Mouse (Mus musculus) embryonic facial prominence, embryonic 12.5 days (tissue): ENCODE measurements around the gene Ubqln4. TPM values are rescaled to one million over a fixed set of nuclear protein-coding genes. Genes with fewer than 3 reads are reported as not detected.
A peak's percentile ranks its signal among the peaks of the same experiment; 100 is the strongest.

ENCODE experiments used
- ATAC-seq: fragments of 200-750 bp; cut with Nextera tagmentation; 2 replicates; pipeline ENCODE4 v1.8.0; 2017; ENCODE audit not compliant: insufficient number of reproducible peaks, insufficient read depth, low FRiP score, low TSS enrichment
- H3K27ac ChIP-seq: fragments of 300-500 bp; sonication (generic); 2 replicates; pipeline ENCODE4 v1.5.1; 2016; ENCODE audit warnings: mild to moderate bottlenecking
- H3K27me3 ChIP-seq: fragments of 300-500 bp; sonication (generic); 2 replicates; pipeline ENCODE4 v1.6.1; 2016; ENCODE audit warnings: mild to moderate bottlenecking, moderate library complexity
- H3K36me3 ChIP-seq: fragments of 300-500 bp; sonication (generic); 2 replicates; pipeline ENCODE4 v1.6.1; 2016; ENCODE audit warnings: mild to moderate bottlenecking
- H3K4me1 ChIP-seq: fragments of 300-500 bp; sonication (generic); 2 replicates; pipeline ENCODE4 v1.6.1; 2016
- H3K4me2 ChIP-seq: fragments of 300-500 bp; sonication (generic); replicated peaks from 2 replicates; pipeline ENCODE4 v1.6.1; 2016; ENCODE audit warnings: mild to moderate bottlenecking, moderate library complexity
- H3K4me3 ChIP-seq: fragments of 300-500 bp; sonication (generic); 2 replicates; pipeline ENCODE4 v1.5.1; 2016; ENCODE audit warnings: mild to moderate bottlenecking
- H3K9ac ChIP-seq: fragments of 300-500 bp; sonication (generic); 2 replicates; pipeline ENCODE4 v1.6.1; 2016; ENCODE audit warnings: mild to moderate bottlenecking, moderate library complexity
- H3K9me3 ChIP-seq: fragments of 300-500 bp; sonication (generic); 2 replicates; pipeline ENCODE4 v1.6.1; 2016; ENCODE audit warnings: mild to moderate bottlenecking, moderate library complexity
- WGBS: fragments of 180-500 bp; shearing (Covaris S2); methylation state at CpG from one replicate; pipeline ENCODE4 v1.1.7; 2016; 5-methylcytosine and 5-hydroxymethylcytosine counted together
- polyA plus RNA-seq: library from polyadenylated mRNA; unstranded; fragments of >200 nt; fragmentation: Nextera tagmentation; extraction: Ambion mirVana; gene quantifications from 2 replicates; pipeline ENCODE4 v1.2.1, GENCODE M21; 2016

Gene Ubqln4
- polyA plus RNA-seq, 1 experiment from 2014 or later: 63.7 TPM

DNA sequence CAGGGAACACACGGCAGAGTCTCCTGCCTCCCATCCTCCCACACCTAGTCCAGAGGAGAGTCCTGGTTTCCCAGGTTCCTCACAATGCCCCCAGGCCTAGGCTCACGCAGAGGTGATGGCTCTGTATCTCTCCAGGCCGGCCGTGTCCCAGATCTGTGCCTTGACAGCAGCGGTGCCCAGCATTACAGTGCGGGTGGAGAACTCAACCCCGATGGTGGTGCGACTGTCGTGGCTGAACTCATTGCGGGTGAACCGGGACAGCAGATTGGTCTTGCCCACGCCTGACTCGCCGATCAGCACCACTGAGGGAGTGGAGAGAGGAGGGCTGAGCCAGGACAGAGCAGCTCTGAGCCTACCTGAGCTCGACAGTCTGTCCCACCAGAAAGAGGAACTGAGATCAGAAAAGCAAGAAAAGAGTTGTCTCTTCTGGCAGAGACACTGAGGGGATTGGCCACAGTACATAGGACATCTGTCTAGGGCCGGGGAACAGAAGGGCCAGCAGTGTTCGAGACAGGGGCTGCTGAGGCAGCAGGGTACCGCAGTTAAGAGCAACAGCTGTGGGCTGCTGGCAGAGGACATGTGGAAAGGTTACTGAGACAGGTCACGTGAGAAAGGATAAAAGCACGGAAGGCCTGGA, 8.5 kb upstream of the Ubqln4 start:
- Histone ChIP-seq H3K9ac (no peak overlapping the region), H3K27ac (no peak overlapping the region), H3K27me3 (no peaks in the 10 kb centered on the region), H3K4me3 (no peak overlapping the region), H3K9me3 (no peaks in the 10 kb centered on the region), H3K36me3 (peaks cover 13% of the 10 kb centered on the region), H3K4me2 (no peak overlapping the region), H3K4me1 (peaks cover 17% of the 10 kb centered on the region)
- 59% methylated on average over 20 of the region's 20 CpGs for WGBS
- ATAC-seq: no peak

DNA sequence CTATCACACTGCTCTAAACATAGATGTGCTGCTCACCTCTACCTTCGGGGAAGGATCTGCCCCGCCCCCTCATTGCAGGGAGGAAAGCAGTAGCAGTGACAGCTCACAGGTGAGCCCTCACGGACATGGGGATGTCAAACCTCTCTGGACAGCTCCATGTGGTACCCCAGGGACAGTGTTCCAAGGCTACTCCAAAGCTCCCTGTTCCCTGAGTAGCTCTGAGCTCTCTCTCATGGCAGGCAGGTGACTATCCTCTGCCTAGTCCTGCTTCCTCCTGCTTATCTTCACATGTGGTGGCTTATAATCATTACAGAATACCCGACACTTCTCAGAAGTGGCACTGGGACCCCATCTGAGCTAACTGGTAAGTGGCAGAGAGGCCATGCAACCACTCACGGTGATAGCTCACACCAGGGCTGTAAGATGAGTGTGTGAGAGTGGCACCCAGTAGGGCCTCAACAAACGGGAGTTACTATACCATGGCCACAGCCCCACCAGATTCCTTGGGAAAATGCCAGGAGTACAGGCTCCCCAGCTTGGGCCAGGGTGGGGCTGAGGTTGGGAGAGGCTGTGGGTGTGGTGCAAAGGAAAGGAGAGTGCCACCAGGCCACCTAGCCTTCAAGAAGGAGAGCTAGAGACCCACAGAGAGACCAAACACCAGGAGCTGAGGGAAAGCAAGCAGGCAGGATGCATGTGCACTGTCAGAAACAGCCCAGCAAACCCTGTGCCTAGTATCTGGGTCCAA, 6.7 kb upstream of the Ubqln4 start:
- ATAC-seq: no peak
- Histone ChIP-seq H3K4me3 (no peak overlapping the region), H3K27me3 (no peaks in the 10 kb centered on the region), H3K9me3 (no peaks in the 10 kb centered on the region), H3K27ac (no peak overlapping the region), H3K36me3 (no peaks in the 10 kb centered on the region), H3K9ac (no peak overlapping the region), H3K4me1 (peaks cover 11% of the 10 kb centered on the region), H3K4me2 (no peak overlapping the region)
- 78% methylated on average over 6 of the region's 6 CpGs for WGBS

- Histone ChIP-seq H3K4me3 (no peak within 1 kb of the TSS), H3K9me3 (no peaks in the 10 kb centered on the region), H3K27ac (no peak within 1 kb of the TSS), H3K4me2 (peak within 1 kb of the TSS; percentile 29), H3K9ac (no peak within 1 kb of the TSS), H3K36me3 (no peaks in the 10 kb centered on the region), H3K4me1 (peaks cover 11% of the 10 kb centered on the region), H3K27me3 (no peaks in the 10 kb centered on the region)
- 41% methylated on average over 18 of the region's 18 CpGs for WGBS
- no peak for ATAC-seq
These were observed 5.2 kb upstream of the Ubqln4 start, which contains the start of gene Rab25 for GRCm38 (mm10) chr3:88548180-88548917. Gene Rab25, minus strand, starts transcription at chr3:88548300.

DNA sequence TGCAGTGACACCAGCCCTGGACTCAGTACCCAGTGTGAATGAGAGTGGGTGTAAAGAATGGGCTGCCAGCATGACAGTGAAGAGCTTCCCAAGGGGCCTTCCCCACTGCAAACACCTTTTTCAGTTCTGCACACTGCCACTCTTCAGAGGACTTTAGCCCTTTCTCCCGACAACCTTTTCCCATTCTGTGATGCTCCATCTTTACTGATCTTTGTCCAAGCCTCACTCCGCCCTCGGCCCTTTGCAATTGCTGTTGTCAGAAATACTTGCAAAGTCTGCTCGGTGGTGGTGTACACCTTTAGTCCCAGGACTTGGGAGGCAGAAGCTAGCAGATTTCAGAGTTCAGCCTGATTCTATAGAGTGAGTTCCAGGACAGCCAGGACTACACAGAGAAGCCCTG, 2.0 kb upstream of the Ubqln4 start:
- WGBS: 87% methylated on average over 4 of the region's 4 CpGs
- H3K36me3 ChIP-seq: peaks cover 10% of the 10 kb centered on the region
- H3K4me1 ChIP-seq: peaks cover 27% of the 10 kb centered on the region
- H3K9me3 ChIP-seq: no peaks in the 10 kb centered on the region
- no peaks in the 10 kb centered on the region for H3K27me3 ChIP-seq
- no peak overlapping the region for H3K27ac ChIP-seq
- H3K9ac ChIP-seq: no peak overlapping the region; the same call in 1 of the 2 replicates
- no peak for ATAC-seq
- H3K4me2 ChIP-seq: peak overlapping the region; percentile 65
- H3K4me3 ChIP-seq: peak overlapping the region; percentile 87

DNA sequence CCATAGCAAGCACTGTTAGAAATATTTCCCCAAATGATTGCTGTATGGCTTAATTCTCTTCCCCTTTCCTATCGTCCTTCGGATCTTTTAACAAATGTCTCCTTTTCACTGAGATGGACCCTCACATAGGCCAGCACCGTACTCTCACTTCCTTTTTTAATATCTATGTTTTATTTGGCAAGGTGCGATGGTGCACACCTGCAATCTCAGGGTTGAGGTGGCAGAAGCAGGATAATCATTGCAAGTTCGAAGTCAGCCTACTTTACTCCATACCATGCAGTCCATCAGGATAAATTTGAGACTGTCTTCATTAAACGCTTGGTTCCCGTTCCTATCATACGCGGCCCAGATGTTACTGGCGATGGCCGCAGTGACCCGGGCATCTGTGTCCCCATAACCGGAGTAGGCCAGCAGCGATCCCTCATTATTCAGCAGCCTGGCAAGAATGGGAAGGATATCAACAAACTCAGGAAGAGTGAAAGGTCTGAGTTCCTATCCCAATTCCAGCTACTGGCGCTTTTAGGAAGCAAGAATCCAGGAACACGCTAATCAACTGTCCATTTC, 1.4 kb upstream of the Ubqln4 start:
- peak overlapping the region; percentile 93 for H3K9ac ChIP-seq
- H3K4me3 ChIP-seq: peak overlapping the region; percentile 87
- no peak for ATAC-seq
- peak overlapping the region; percentile 97; the same call in 1 of the 2 replicates for H3K27ac ChIP-seq
- 26% methylated on average over 16 of the region's 16 CpGs for WGBS
- no peaks in the 10 kb centered on the region for H3K9me3 ChIP-seq
- peaks cover 27% of the 10 kb centered on the region for H3K4me1 ChIP-seq
- peak overlapping the region; percentile 65 for H3K4me2 ChIP-seq
- H3K27me3 ChIP-seq: no peaks in the 10 kb centered on the region
- peaks cover 16% of the 10 kb centered on the region for H3K36me3 ChIP-seq

GRCm38 (mm10) chr3:88552676-88553524, 658 bp upstream of the Ubqln4 start, which contains the start of gene Lamtor2:
Gene Lamtor2, minus strand, starts transcription at chr3:88553074.
- Histone ChIP-seq H3K9me3 (no peaks in the 10 kb centered on the region), H3K4me1 (peaks cover 27% of the 10 kb centered on the region), H3K27ac (peak within 1 kb of the TSS; percentile 97), H3K9ac (peak within 1 kb of the TSS; percentile 93), H3K4me3 (peak within 1 kb of the TSS; percentile 87), H3K4me2 (peak within 1 kb of the TSS; percentile 65), H3K27me3 (no peaks in the 10 kb centered on the region), H3K36me3 (peaks cover 23% of the 10 kb centered on the region)
- WGBS: under 1% methylated on average over 48 of the region's 48 CpGs
- peak; percentile 93 for ATAC-seq

- H3K27me3 ChIP-seq: no peaks in the 10 kb centered on the region
- H3K4me2 ChIP-seq: peak overlapping the region; percentile 65
- WGBS: under 1% methylated on average over 41 of the region's 41 CpGs
- ATAC-seq: peak; percentile 10
- H3K9me3 ChIP-seq: no peaks in the 10 kb centered on the region
- peak overlapping the region; percentile 87 for H3K4me3 ChIP-seq
- H3K36me3 ChIP-seq: peaks cover 35% of the 10 kb centered on the region
- H3K4me1 ChIP-seq: peaks cover 27% of the 10 kb centered on the region
- peak overlapping the region; percentile 97 for H3K27ac ChIP-seq
- peak overlapping the region; percentile 93 for H3K9ac ChIP-seq
These were observed 475 bp downstream of the Ubqln4 start for GRCm38 (mm10) chr3:88553880-88554586.

DNA sequence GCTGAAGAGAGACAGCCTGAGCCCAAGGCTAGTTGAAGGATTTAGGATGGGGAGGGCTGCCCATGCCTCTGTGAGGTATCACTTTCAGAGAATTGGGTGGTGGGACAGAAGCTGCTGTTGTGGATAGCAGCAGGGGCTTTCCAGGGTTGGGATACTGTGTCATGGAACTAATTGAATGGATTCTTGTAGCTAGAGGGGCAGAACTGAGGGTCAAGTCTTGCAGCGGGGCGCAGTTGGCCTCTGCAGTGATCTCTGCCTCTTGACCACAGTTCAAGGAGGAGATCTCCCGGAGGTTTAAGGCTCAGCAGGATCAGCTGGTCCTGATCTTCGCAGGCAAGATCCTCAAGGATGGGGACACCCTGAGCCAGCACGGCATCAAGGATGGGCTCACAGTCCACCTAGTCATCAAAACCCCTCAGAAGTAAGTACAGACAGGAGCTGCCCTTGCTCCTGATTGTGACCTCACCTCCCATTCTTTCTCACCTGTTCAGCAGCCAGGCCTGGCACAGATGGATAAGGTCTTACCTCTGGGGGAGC, 1.6 kb downstream of the Ubqln4 start:
- Histone ChIP-seq H3K4me2 (peak overlapping the region; percentile 65), H3K9ac (no peak overlapping the region), H3K4me3 (no peak overlapping the region), H3K9me3 (no peaks in the 10 kb centered on the region), H3K36me3 (peaks cover 46% of the 10 kb centered on the region), H3K4me1 (peaks cover 24% of the 10 kb centered on the region), H3K27me3 (no peaks in the 10 kb centered on the region), H3K27ac (no peak overlapping the region)
- 81% methylated on average over 5 of the region's 5 CpGs for WGBS
- ATAC-seq: no peak

GRCm38 (mm10) chr3:88555731-88556130, 2.2 kb downstream of the Ubqln4 start:
- 95% methylated on average over 6 of the region's 6 CpGs for WGBS

DNA sequence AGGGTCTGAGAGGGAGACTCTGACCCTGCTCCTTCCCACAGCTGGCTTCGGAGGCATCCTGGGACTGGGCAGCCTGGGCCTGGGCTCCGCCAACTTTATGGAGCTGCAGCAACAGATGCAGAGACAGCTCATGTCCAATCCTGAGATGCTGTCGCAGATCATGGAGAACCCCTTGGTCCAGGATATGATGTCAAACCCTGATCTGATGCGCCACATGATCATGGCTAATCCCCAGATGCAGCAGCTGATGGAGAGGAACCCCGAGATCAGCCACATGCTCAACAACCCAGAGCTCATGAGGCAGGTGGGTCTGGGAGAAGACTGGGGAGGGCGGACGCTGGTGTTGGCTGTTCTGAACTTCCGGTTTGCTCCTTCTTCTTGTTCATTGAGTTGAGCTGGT, 3.1 kb downstream of the Ubqln4 start:
- Histone ChIP-seq H3K27me3 (no peaks in the 10 kb centered on the region), H3K9me3 (no peaks in the 10 kb centered on the region), H3K4me3 (no peak overlapping the region), H3K4me2 (no peak overlapping the region), H3K36me3 (peaks cover 61% of the 10 kb centered on the region), H3K4me1 (peaks cover 22% of the 10 kb centered on the region), H3K27ac (no peak overlapping the region), H3K9ac (no peak overlapping the region)
- no peak for ATAC-seq
- 92% methylated on average over 8 of the region's 8 CpGs for WGBS

More at GRCm38 (mm10) chr3:88555731-88556130, 2.2 kb downstream of the Ubqln4 start:
- no peak overlapping the region for H3K4me3 ChIP-seq
- no peaks in the 10 kb centered on the region for H3K27me3 ChIP-seq
- H3K4me2 ChIP-seq: no peak overlapping the region
- peaks cover 24% of the 10 kb centered on the region for H3K4me1 ChIP-seq
- no peaks in the 10 kb centered on the region for H3K9me3 ChIP-seq
- ATAC-seq: no peak
- H3K9ac ChIP-seq: no peak overlapping the region
- H3K27ac ChIP-seq: no peak overlapping the region
- peaks cover 52% of the 10 kb centered on the region for H3K36me3 ChIP-seq
